ENCODE assay signal across 7 mouse cellular contexts in genomic region chr4:123535271-123535670, GRCm38 (mm10).
A peak's percentile ranks its signal among the peaks of the same experiment; 100 is the strongest.
DNase-seq lines count a peak whose midpoint lies in the region; ATAC-seq lines count a peak whose summit lies in the region.

No protein-coding gene starts in this region.

- H3K4me2 ChIP-seq in forebrain, embryonic 16.5 days (ENCODE audit: low read length) = no peak overlapping the region

- no peaks in the 10 kb centered on the region for H3K27me3 ChIP-seq in forebrain, embryonic 16.5 days (replicated peaks; ENCODE audit: control insufficient read depth, insufficient read depth, low read length)
- H3K27me3 ChIP-seq in hindbrain, embryonic 10.5 days (ENCODE audit: insufficient read depth, poor library complexity, severe bottlenecking) = no peaks in the 10 kb centered on the region

- H3K9me3 ChIP-seq in forebrain, embryonic 16.5 days (ENCODE audit: control insufficient read depth, low read length) = no peaks in the 10 kb centered on the region
- H3K9me3 ChIP-seq in hindbrain, embryonic 10.5 days = no peaks in the 10 kb centered on the region

- peak; percentile 84 for ATAC-seq in forebrain, embryonic 16.5 days

- DNase-seq in MN1 (ENCODE audit: low spot score) = peak; percentile 69
- DNase-seq in c-Kit-positive CD71-positive TER-119-positive erythroid progenitor cells, embryonic 14.5 days (ENCODE audit: low spot score) = peak; percentile 36
- DNase-seq in hindbrain, embryonic 10.5 days (ENCODE audit: low spot score) = peak; percentile 42
- DNase-seq in layer of hippocampus, adult 9-10 months (ENCODE audit: low spot score) = peak; percentile 78
- peak; percentile 72 for DNase-seq in lung, postnatal 25 days (ENCODE audit: low spot score)
- peak; percentile 56 for DNase-seq in right cerebral cortex, postnatal 4 days

- H3K4me3 ChIP-seq in forebrain, embryonic 16.5 days (replicated peaks; ENCODE audit: low read length) = no peak overlapping the region
- H3K4me3 ChIP-seq in hindbrain, embryonic 10.5 days = no peak overlapping the region

- 5% methylated on average over 1 of the region's 1 CpGs for WGBS in forebrain, embryonic 16.5 days
- 63% methylated on average over 1 of the region's 1 CpGs for WGBS in hindbrain, embryonic 10.5 days

- H3K9ac ChIP-seq in forebrain, embryonic 16.5 days (replicated peaks; ENCODE audit: low read depth, low read length) = no peak overlapping the region

- H3K27ac ChIP-seq in forebrain, embryonic 16.5 days (ENCODE audit: low read length) = no peak overlapping the region
- no peak overlapping the region for H3K27ac ChIP-seq in hindbrain, embryonic 10.5 days

- no peaks in the 10 kb centered on the region for H3K36me3 ChIP-seq in forebrain, embryonic 16.5 days (ENCODE audit: control insufficient read depth, insufficient read depth)
- H3K36me3 ChIP-seq in hindbrain, embryonic 10.5 days = peaks cover 21% of the 10 kb centered on the region

- peaks cover 6% of the 10 kb centered on the region; the same call in 1 of the 2 replicates for H3K4me1 ChIP-seq in forebrain, embryonic 16.5 days (replicated peaks; ENCODE audit: control insufficient read depth, insufficient read depth, low read length)
- H3K4me1 ChIP-seq in hindbrain, embryonic 10.5 days (replicated peaks) = no peaks in the 10 kb centered on the region
